ENCODE assay signal across 9 mouse cellular contexts in the genomic region with DNA sequence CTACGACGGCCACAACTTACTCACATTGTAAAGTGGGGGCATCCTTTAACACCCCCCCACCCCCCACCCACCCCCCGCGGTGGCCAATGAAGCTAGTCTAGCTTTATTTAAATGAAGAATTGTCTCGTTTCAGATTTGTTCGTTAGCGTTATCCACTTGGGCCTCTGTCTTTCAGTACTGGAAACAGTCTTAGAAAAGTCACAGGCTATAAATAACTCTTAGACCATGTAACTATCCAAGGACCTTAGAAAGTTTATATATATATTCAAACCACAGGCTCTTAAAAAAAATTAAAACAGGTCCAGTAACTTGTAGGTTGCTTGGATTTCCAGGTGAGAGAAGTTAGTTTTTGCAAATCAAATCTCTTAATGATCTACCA.
A peak's percentile ranks its signal among the peaks of the same experiment; 100 is the strongest.
DNase-seq lines count a peak whose midpoint lies in the region; ATAC-seq and TF ChIP-seq lines count a peak whose summit lies in the region.
"Had no signal": no experiment of that assay in that cellular context is flagged by ENCODE, and none has a peak within 500 bp of the region (broad histone marks: within the 10 kb centered on the region; RNA-seq: fewer than 3 reads in every experiment).

No protein-coding gene starts in this region.

- no peak overlapping the region for H3K27ac ChIP-seq in kidney, postnatal 0 days
- peak overlapping the region; percentile 8; the same call in 1 of the 2 replicates for H3K27ac ChIP-seq in forebrain, embryonic 11.5 days (ENCODE audit: low read depth, low read length)
- peak overlapping the region; percentile 62 for H3K27ac ChIP-seq in hindbrain, embryonic 16.5 days (ENCODE audit: low read depth, low read length)
- no peak overlapping the region; the same call in 1 of the 2 replicates for H3K27ac ChIP-seq in midbrain, postnatal 0 days (ENCODE audit: low read depth, low read length)

- WGBS in kidney, postnatal 0 days, result 5% methylated on average over 7 of the region's 7 CpGs
- 3% methylated on average over 7 of the region's 7 CpGs for WGBS in forebrain, embryonic 11.5 days
- WGBS in hindbrain, embryonic 16.5 days, result 2% methylated on average over 7 of the region's 7 CpGs
- under 1% methylated on average over 7 of the region's 7 CpGs for WGBS in midbrain, postnatal 0 days

- no peaks in the 10 kb centered on the region for H3K4me1 ChIP-seq in kidney, postnatal 0 days (replicated peaks; ENCODE audit: insufficient read depth, low read length)
- H3K4me1 ChIP-seq in forebrain, embryonic 11.5 days (replicated peaks; ENCODE audit: control insufficient read depth, insufficient read depth, low read length), result peaks cover 2% of the 10 kb centered on the region; the same call in 1 of the 2 replicates
- peaks cover 6% of the 10 kb centered on the region for H3K4me1 ChIP-seq in hindbrain, embryonic 16.5 days (ENCODE audit: control insufficient read depth, insufficient read depth, low read depth, low read length)
- no peaks in the 10 kb centered on the region for H3K4me1 ChIP-seq in midbrain, postnatal 0 days (ENCODE audit: insufficient read depth, low read length)

- H3K4me3 ChIP-seq in kidney, postnatal 0 days (replicated peaks; ENCODE audit: low read depth, low read length), result no peak overlapping the region
- no peak overlapping the region for H3K4me3 ChIP-seq in forebrain, embryonic 11.5 days (ENCODE audit: low read depth, low read length)
- peak overlapping the region; percentile 21; the same call in 1 of the 2 replicates for H3K4me3 ChIP-seq in hindbrain, embryonic 16.5 days (ENCODE audit: low read length)
- peak overlapping the region; percentile 18; the same call in 1 of the 2 replicates for H3K4me3 ChIP-seq in midbrain, postnatal 0 days (ENCODE audit: low read depth, low read length)

- peak; percentile 7 for DNase-seq in kidney, postnatal 0 days (ENCODE audit: low spot score)
- no peak for DNase-seq in kidney, postnatal 14 days
- no peak for DNase-seq in forebrain, embryonic 11.5 days (ENCODE audit: low spot score)
- no peak for DNase-seq in midbrain, postnatal 0 days (ENCODE audit: low spot score)
- DNase-seq in cerebellum, postnatal 36 days, result no peak
- DNase-seq in adipocyte (ENCODE audit: low spot score), result no peak
- DNase-seq: lung, adult 2 months had no signal

- peak overlapping the region; percentile 42 for H3K4me2 ChIP-seq in kidney, postnatal 0 days (ENCODE audit: low read length)
- peak overlapping the region; percentile 26 for H3K4me2 ChIP-seq in forebrain, embryonic 11.5 days (ENCODE audit: low read depth, low read length, severe bottlenecking)
- peak overlapping the region; percentile 56 for H3K4me2 ChIP-seq in hindbrain, embryonic 16.5 days (ENCODE audit: low read length)
- peak overlapping the region; percentile 43 for H3K4me2 ChIP-seq in midbrain, postnatal 0 days (ENCODE audit: low read depth, low read length, poor library complexity, severe bottlenecking)

- no peaks in the 10 kb centered on the region for H3K27me3 ChIP-seq in kidney, postnatal 0 days (ENCODE audit: insufficient read depth, low read length)
- H3K27me3 ChIP-seq in forebrain, embryonic 11.5 days (ENCODE audit: control insufficient read depth, insufficient read depth, low read length), result no peaks in the 10 kb centered on the region
- H3K27me3 ChIP-seq in hindbrain, embryonic 16.5 days (replicated peaks; ENCODE audit: control insufficient read depth, insufficient read depth, low read length), result no peaks in the 10 kb centered on the region
- no peaks in the 10 kb centered on the region for H3K27me3 ChIP-seq in midbrain, postnatal 0 days (ENCODE audit: insufficient read depth, low read length)

- no peak for TF ChIP-seq CTCF in kidney, postnatal 0 days (IDR thresholded peaks at IDR 0.05; ENCODE audit: low read depth)
- no peak for TF ChIP-seq CTCF in midbrain, postnatal 0 days (IDR thresholded peaks at IDR 0.05)

- ATAC-seq in kidney, postnatal 0 days (replicated peaks; ENCODE audit: low FRiP score, low read depth), result no peak
- 0 out of 2 replicates have a peak, but pooled peaks have one; percentile 6 for ATAC-seq in forebrain, embryonic 11.5 days (replicated peaks; ENCODE audit: low FRiP score)
- ATAC-seq in hindbrain, embryonic 16.5 days, result peak; percentile 35
- no peak for ATAC-seq in midbrain, postnatal 0 days (ENCODE audit: low FRiP score)
- no peak for ATAC-seq in megakaryocyte progenitor cell, adult 5-6 weeks (replicated peaks; ENCODE audit: poor library complexity)

- no peak overlapping the region for H3K9ac ChIP-seq in kidney, postnatal 0 days (ENCODE audit: low read depth, low read length)
- peak overlapping the region; percentile 30 for H3K9ac ChIP-seq in forebrain, embryonic 11.5 days (ENCODE audit: low read length)
- H3K9ac ChIP-seq in hindbrain, embryonic 16.5 days (ENCODE audit: low read depth, low read length), result peak overlapping the region; percentile 53
- no peak overlapping the region for H3K9ac ChIP-seq in midbrain, postnatal 0 days (replicated peaks; ENCODE audit: low read length, poor library complexity, severe bottlenecking)

- H3K9me3 ChIP-seq in kidney, postnatal 0 days (replicated peaks; ENCODE audit: low read length), result no peaks in the 10 kb centered on the region
- no peaks in the 10 kb centered on the region for H3K9me3 ChIP-seq in forebrain, embryonic 11.5 days (ENCODE audit: control insufficient read depth, low read length)
- no peaks in the 10 kb centered on the region for H3K9me3 ChIP-seq in hindbrain, embryonic 16.5 days (ENCODE audit: control insufficient read depth, low read length)
- no peaks in the 10 kb centered on the region for H3K9me3 ChIP-seq in midbrain, postnatal 0 days (ENCODE audit: low read length)

- H3K36me3 ChIP-seq in kidney, postnatal 0 days (ENCODE audit: insufficient read depth, low read length), result no peaks in the 10 kb centered on the region
- no peaks in the 10 kb centered on the region for H3K36me3 ChIP-seq in forebrain, embryonic 11.5 days (ENCODE audit: control insufficient read depth, insufficient read depth, low read length)
- no peaks in the 10 kb centered on the region for H3K36me3 ChIP-seq in hindbrain, embryonic 16.5 days (ENCODE audit: control insufficient read depth, insufficient read depth, low read length)
- no peaks in the 10 kb centered on the region for H3K36me3 ChIP-seq in midbrain, postnatal 0 days (ENCODE audit: insufficient read depth, low read length)

Comparison
In these comparisons a context has a peak if more than half of its experiments do, and no peak if none do; other contexts are left out.
1. ATAC-seq: peak in forebrain, embryonic 11.5 days (single experiment) and hindbrain, embryonic 16.5 days (single experiment); none in kidney, postnatal 0 days (single experiment), midbrain, postnatal 0 days (single experiment) and megakaryocyte progenitor cell, adult 5-6 weeks (single experiment).
2. H3K27ac ChIP-seq: peak in forebrain, embryonic 11.5 days (single experiment) and hindbrain, embryonic 16.5 days (single experiment); none in kidney, postnatal 0 days (single experiment) and midbrain, postnatal 0 days (single experiment).
3. H3K4me3 ChIP-seq: peak in hindbrain, embryonic 16.5 days (single experiment) and midbrain, postnatal 0 days (single experiment); none in kidney, postnatal 0 days (single experiment) and forebrain, embryonic 11.5 days (single experiment).
4. H3K9ac ChIP-seq: peak in forebrain, embryonic 11.5 days (single experiment) and hindbrain, embryonic 16.5 days (single experiment); none in kidney, postnatal 0 days (single experiment) and midbrain, postnatal 0 days (single experiment).
5. Peak in every context shown above with its lines, with median percentiles within 50 percentile points of each other: H3K4me2 ChIP-seq.